Mouse (Mus musculus): Measurements from ENCODE around the gene Plch2. TPM values are rescaled to one million over a fixed set of nuclear protein-coding genes. Genes with fewer than 3 reads are reported as not detected.

Gene Plch2
- polyA plus RNA-seq, 2 experiments = 10.6 to 11.4 TPM

DNA sequence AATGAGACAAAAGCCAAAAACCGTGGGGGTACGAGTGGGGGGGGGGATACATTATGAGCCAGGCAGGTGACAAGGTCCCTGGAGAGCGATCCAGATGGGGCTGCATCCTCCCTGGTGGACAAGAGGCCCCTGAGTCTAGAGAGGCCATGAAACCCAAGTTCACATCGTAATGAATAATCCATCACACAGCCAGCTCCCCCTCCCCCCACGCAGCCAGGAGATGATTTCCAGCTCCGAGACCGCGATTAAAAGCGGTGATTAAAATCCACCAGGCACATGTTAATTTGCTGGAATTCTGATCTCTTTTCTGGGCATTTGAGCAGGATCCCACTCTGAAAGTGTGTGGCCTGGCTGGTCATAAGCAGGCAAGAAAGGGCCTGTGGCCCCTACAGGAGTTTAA, 35.8 kb downstream of the Plch2 start:
- H3K27ac ChIP-seq (replicated peaks; ENCODE audit: low read depth, low read length) = no peak overlapping the region
- H3K9ac ChIP-seq (ENCODE audit: low read depth, low read length, severe bottlenecking) = no peak overlapping the region
- H3K9me3 ChIP-seq (ENCODE audit: control insufficient read depth, low read length) = no peaks in the 10 kb centered on the region
- WGBS = 42% methylated on average over 9 of the region's 9 CpGs
- DNase-seq (ENCODE audit: low spot score) = no peak
- no peak overlapping the region for H3K4me2 ChIP-seq (replicated peaks; ENCODE audit: low read depth, low read length, severe bottlenecking)
- no peak overlapping the region for H3K4me3 ChIP-seq (replicated peaks; ENCODE audit: low read length)
- H3K36me3 ChIP-seq (ENCODE audit: control insufficient read depth, insufficient read depth, low read length) = no peaks in the 10 kb centered on the region
- no peaks in the 10 kb centered on the region for H3K27me3 ChIP-seq (ENCODE audit: control insufficient read depth, insufficient read depth, low read length)
- H3K4me1 ChIP-seq (ENCODE audit: control insufficient read depth, insufficient read depth, low read length) = peaks cover 10% of the 10 kb centered on the region
- no peak for TF ChIP-seq POLR2A (IDR thresholded peaks at IDR 0.05; ENCODE audit: borderline replicate concordance, extremely low read depth, insufficient read depth, insufficient read length)
- ATAC-seq (ENCODE audit: low FRiP score, low read depth) = no peak

DNA sequence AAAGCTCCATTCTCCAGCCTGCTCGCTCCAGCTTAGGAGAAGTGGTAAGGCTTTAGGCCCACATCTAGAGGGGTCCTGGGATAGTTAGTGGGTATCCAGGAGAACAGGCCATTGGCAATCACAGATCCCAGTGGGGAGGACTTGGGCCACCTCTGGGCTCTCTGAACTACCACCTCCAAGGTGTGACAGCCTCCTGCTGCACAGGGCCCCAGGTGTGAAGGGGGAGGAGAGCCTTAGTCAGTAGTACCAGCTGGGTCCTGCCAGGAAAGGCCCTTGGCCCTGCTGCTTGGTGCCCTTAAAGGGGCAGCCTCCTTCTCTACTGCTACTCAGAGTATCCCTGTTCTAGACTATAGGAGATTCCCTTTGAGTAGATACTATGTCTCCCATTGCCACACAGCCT, 36.4 kb downstream of the Plch2 start:
- Histone ChIP-seq H3K27ac (replicated peaks; ENCODE audit: low read depth, low read length) (no peak overlapping the region), H3K4me3 (replicated peaks; ENCODE audit: low read length) (no peak overlapping the region), H3K9me3 (ENCODE audit: control insufficient read depth, low read length) (no peaks in the 10 kb centered on the region), H3K9ac (ENCODE audit: low read depth, low read length, severe bottlenecking) (no peak overlapping the region), H3K4me1 (ENCODE audit: control insufficient read depth, insufficient read depth, low read length) (peaks cover 10% of the 10 kb centered on the region), H3K36me3 (ENCODE audit: control insufficient read depth, insufficient read depth, low read length) (no peaks in the 10 kb centered on the region), H3K4me2 (replicated peaks; ENCODE audit: low read depth, low read length, severe bottlenecking) (no peak overlapping the region), H3K27me3 (ENCODE audit: control insufficient read depth, insufficient read depth, low read length) (no peaks in the 10 kb centered on the region)
- ATAC-seq (ENCODE audit: low FRiP score, low read depth) (no peak), DNase-seq (ENCODE audit: low spot score) (no peak)
- TF ChIP-seq POLR2A (IDR thresholded peaks at IDR 0.05; ENCODE audit: borderline replicate concordance, extremely low read depth, insufficient read depth, insufficient read length) = no peak
- 67% methylated on average over 1 of the region's 1 CpGs for WGBS

DNA sequence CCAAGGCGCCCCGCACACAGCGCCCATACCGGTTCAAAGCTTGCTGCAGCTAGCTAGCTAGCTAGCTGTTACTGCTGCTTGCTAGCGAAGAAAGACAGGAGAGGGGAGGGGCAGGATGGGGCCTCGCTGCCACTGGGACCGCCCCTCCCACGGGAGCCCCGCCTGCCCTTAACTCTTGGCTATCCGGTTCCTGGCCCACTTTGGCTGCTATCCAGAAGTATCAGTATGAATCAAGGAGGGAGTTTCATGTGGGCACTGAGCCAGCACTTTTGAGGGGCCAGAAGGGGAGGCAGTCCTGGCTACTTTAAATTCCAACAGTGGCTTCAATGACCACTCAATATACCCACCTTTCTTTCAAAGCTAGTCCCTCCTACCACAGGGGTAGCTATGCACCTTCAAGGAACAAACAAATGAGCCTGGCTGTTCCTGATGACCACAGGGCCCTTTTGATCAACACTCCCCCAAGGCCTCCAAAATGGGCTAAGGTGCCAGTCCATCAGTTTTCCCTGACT, 37.2 kb downstream of the Plch2 start:
- DNase-seq (ENCODE audit: low spot score) (peak; percentile 61), ATAC-seq (ENCODE audit: low FRiP score, low read depth) (no peak)
- Histone ChIP-seq H3K27ac (replicated peaks; ENCODE audit: low read depth, low read length) (no peak overlapping the region), H3K4me1 (ENCODE audit: control insufficient read depth, insufficient read depth, low read length) (peaks cover 10% of the 10 kb centered on the region), H3K27me3 (ENCODE audit: control insufficient read depth, insufficient read depth, low read length) (no peaks in the 10 kb centered on the region), H3K9ac (ENCODE audit: low read depth, low read length, severe bottlenecking) (no peak overlapping the region), H3K4me3 (replicated peaks; ENCODE audit: low read length) (no peak overlapping the region), H3K4me2 (replicated peaks; ENCODE audit: low read depth, low read length, severe bottlenecking) (no peak overlapping the region), H3K9me3 (ENCODE audit: control insufficient read depth, low read length) (no peaks in the 10 kb centered on the region), H3K36me3 (ENCODE audit: control insufficient read depth, insufficient read depth, low read length) (no peaks in the 10 kb centered on the region)
- TF ChIP-seq POLR2A (IDR thresholded peaks at IDR 0.05; ENCODE audit: borderline replicate concordance, extremely low read depth, insufficient read depth, insufficient read length) = no peak
- WGBS = under 1% methylated on average over 10 of the region's 10 CpGs

DNA sequence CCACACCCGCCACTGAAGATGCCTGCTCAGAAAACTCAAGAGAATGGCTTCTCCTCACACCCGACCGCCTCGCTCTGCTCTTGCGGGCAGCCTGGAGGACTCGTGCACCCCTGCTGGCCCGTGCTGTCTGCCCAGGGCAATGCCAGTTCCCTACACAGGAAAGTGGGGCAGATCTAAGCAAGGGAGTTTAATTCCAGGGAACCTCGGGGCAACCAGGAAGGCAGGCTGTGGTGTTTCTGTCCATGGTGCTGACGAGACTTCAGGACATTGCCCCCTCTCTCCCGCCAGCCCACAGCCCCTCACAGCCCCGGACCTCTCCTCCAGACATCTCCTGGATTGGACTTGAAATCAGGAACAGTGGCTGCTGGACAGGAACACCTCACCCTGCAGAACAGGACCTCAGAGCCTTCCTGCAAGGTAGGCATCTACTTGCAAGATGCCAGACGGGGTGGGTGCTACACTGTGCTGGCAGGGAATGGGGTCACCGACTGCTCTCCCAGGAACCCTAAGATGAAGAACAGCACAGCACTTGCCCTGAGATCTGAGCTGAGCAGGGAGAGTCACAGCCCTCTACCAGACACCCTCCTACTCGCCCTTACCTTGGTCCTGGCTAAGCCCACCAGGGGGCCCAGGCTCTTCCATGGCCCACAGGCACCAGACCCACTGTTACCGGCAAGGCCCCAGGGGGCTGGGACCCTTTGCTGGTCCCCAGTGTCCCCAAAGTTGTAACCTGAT, 37.8 kb downstream of the Plch2 start:
- H3K4me1 ChIP-seq (ENCODE audit: control insufficient read depth, insufficient read depth, low read length) = peaks cover 10% of the 10 kb centered on the region
- no peak overlapping the region for H3K4me3 ChIP-seq (replicated peaks; ENCODE audit: low read length)
- no peaks in the 10 kb centered on the region for H3K36me3 ChIP-seq (ENCODE audit: control insufficient read depth, insufficient read depth, low read length)
- WGBS = 3% methylated on average over 15 of the region's 15 CpGs
- no peaks in the 10 kb centered on the region for H3K9me3 ChIP-seq (ENCODE audit: control insufficient read depth, low read length)
- no peaks in the 10 kb centered on the region for H3K27me3 ChIP-seq (ENCODE audit: control insufficient read depth, insufficient read depth, low read length)
- ATAC-seq (ENCODE audit: low FRiP score, low read depth) (no peak), DNase-seq (ENCODE audit: low spot score) (peak; percentile 76)
- H3K9ac ChIP-seq (ENCODE audit: low read depth, low read length, severe bottlenecking) = no peak overlapping the region
- H3K27ac ChIP-seq (replicated peaks; ENCODE audit: low read depth, low read length) = no peak overlapping the region
- no peak for TF ChIP-seq POLR2A (IDR thresholded peaks at IDR 0.05; ENCODE audit: borderline replicate concordance, extremely low read depth, insufficient read depth, insufficient read length)
- H3K4me2 ChIP-seq (replicated peaks; ENCODE audit: low read depth, low read length, severe bottlenecking) = no peak overlapping the region

DNA sequence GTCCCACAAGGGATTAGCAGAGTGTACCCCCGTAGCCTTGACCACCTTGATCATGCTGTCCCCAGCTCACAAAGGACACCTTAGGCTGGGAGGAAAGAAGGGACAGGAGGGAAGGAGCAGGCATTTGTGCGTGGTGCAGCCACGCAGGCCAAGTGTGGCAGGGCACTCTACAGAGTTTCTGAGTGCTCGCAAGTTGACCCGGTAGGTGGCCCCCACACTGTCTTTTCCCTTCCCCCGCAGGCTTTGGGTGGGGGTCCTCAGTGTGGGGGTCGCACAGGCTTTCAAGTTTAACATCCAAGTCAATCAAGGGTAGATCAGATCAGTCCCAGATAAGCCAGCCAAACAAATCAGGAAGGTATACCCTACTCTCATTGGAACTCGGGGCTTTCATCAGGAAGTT, 38.5 kb downstream of the Plch2 start:
- ATAC-seq (ENCODE audit: low FRiP score, low read depth) = no peak
- no peak for DNase-seq (ENCODE audit: low spot score)
- no peak for TF ChIP-seq POLR2A (IDR thresholded peaks at IDR 0.05; ENCODE audit: borderline replicate concordance, extremely low read depth, insufficient read depth, insufficient read length)
- H3K4me1 ChIP-seq (ENCODE audit: control insufficient read depth, insufficient read depth, low read length) = peaks cover 10% of the 10 kb centered on the region
- no peaks in the 10 kb centered on the region for H3K27me3 ChIP-seq (ENCODE audit: control insufficient read depth, insufficient read depth, low read length)
- no peak overlapping the region for H3K4me3 ChIP-seq (replicated peaks; ENCODE audit: low read length)
- no peak overlapping the region for H3K27ac ChIP-seq (replicated peaks; ENCODE audit: low read depth, low read length)
- no peaks in the 10 kb centered on the region for H3K36me3 ChIP-seq (ENCODE audit: control insufficient read depth, insufficient read depth, low read length)
- no peak overlapping the region for H3K9ac ChIP-seq (ENCODE audit: low read depth, low read length, severe bottlenecking)
- no peaks in the 10 kb centered on the region for H3K9me3 ChIP-seq (ENCODE audit: control insufficient read depth, low read length)
- H3K4me2 ChIP-seq (replicated peaks; ENCODE audit: low read depth, low read length, severe bottlenecking) = no peak overlapping the region
- WGBS = 62% methylated on average over 8 of the region's 8 CpGs

Measured in limb, embryonic 14.5 days (tissue).